In genomic region chr1:106759572-106760435, GRCm38 (mm10) we compare ENCODE assay signal across 7 mouse cellular contexts. TPM values are rescaled to one million over a fixed set of nuclear protein-coding genes. Genes with fewer than 3 reads are reported as not detected.
DNase-seq lines count a peak whose midpoint lies in the region; ATAC-seq lines count a peak whose summit lies in the region.

Kdsr (minus strand) TSS chr1:106759727.

- no peaks in the 10 kb centered on the region for H3K27me3 ChIP-seq in embryonic facial prominence, embryonic 11.5 days (ENCODE audit: control insufficient read depth, insufficient read depth, low read length)
- H3K27me3 ChIP-seq in limb, embryonic 10.5 days (ENCODE audit: low read depth, poor library complexity, severe bottlenecking): no peaks in the 10 kb centered on the region
- no peaks in the 10 kb centered on the region for H3K27me3 ChIP-seq in midbrain, embryonic 13.5 days

- 4% methylated on average over 43 of the region's 51 CpGs for WGBS in embryonic facial prominence, embryonic 11.5 days
- 4% methylated on average over 51 of the region's 51 CpGs for WGBS in limb, embryonic 10.5 days
- 3% methylated on average over 49 of the region's 51 CpGs for WGBS in midbrain, embryonic 13.5 days

- H3K36me3 ChIP-seq in embryonic facial prominence, embryonic 11.5 days (replicated peaks; ENCODE audit: control insufficient read depth, insufficient read depth, low read depth, low read length): no peaks in the 10 kb centered on the region
- H3K36me3 ChIP-seq in limb, embryonic 10.5 days: peaks cover 14% of the 10 kb centered on the region
- H3K36me3 ChIP-seq in midbrain, embryonic 13.5 days: peaks cover 12% of the 10 kb centered on the region

- ATAC-seq in embryonic facial prominence, embryonic 11.5 days (replicated peaks; ENCODE audit: insufficient number of reproducible peaks, low FRiP score, low TSS enrichment, low read depth): peak; percentile 99
- ATAC-seq in granulocyte monocyte progenitor cell, adult 5-6 weeks (replicated peaks; ENCODE audit: poor library complexity, severe bottlenecking): peak; percentile 90
- peak; percentile 99 for ATAC-seq in midbrain, embryonic 13.5 days

- H3K9ac ChIP-seq in embryonic facial prominence, embryonic 11.5 days (replicated peaks; ENCODE audit: low read length): peak within 1 kb of the TSS; percentile 70
- peak within 1 kb of the TSS; percentile 84 for H3K9ac ChIP-seq in midbrain, embryonic 13.5 days (replicated peaks)

- peak within 1 kb of the TSS; percentile 70 for H3K27ac ChIP-seq in embryonic facial prominence, embryonic 11.5 days (replicated peaks; ENCODE audit: low read depth, low read length)
- peak within 1 kb of the TSS; percentile 88 for H3K27ac ChIP-seq in limb, embryonic 10.5 days
- peak within 1 kb of the TSS; percentile 87 for H3K27ac ChIP-seq in midbrain, embryonic 13.5 days

- H3K4me3 ChIP-seq in embryonic facial prominence, embryonic 11.5 days (ENCODE audit: low read depth, low read length): peak within 1 kb of the TSS; percentile 51
- peak within 1 kb of the TSS; percentile 74 for H3K4me3 ChIP-seq in limb, embryonic 10.5 days
- peak within 1 kb of the TSS; percentile 78 for H3K4me3 ChIP-seq in midbrain, embryonic 13.5 days (replicated peaks)

- H3K4me2 ChIP-seq in embryonic facial prominence, embryonic 11.5 days (ENCODE audit: low read depth, low read length): peak within 1 kb of the TSS; percentile 88
- H3K4me2 ChIP-seq in midbrain, embryonic 13.5 days (replicated peaks): peak within 1 kb of the TSS; percentile 97

- H3K9me3 ChIP-seq in embryonic facial prominence, embryonic 11.5 days (replicated peaks; ENCODE audit: control insufficient read depth, low read length): no peaks in the 10 kb centered on the region
- no peaks in the 10 kb centered on the region for H3K9me3 ChIP-seq in limb, embryonic 10.5 days (replicated peaks)
- no peaks in the 10 kb centered on the region for H3K9me3 ChIP-seq in midbrain, embryonic 13.5 days

- no peaks in the 10 kb centered on the region for H3K4me1 ChIP-seq in embryonic facial prominence, embryonic 11.5 days (ENCODE audit: control insufficient read depth, insufficient read depth, low read length)
- H3K4me1 ChIP-seq in limb, embryonic 10.5 days: peaks cover 15% of the 10 kb centered on the region
- H3K4me1 ChIP-seq in midbrain, embryonic 13.5 days (replicated peaks): peaks cover 15% of the 10 kb centered on the region

- peak; percentile 99 for DNase-seq in adrenal gland, postnatal 14 days
- peak; percentile 97 for DNase-seq in embryonic facial prominence, embryonic 11.5 days (ENCODE audit: low spot score)
- peak; percentile 98 for DNase-seq in kidney, adult 11 months
- DNase-seq in limb, embryonic 10.5 days (ENCODE audit: low spot score): peak; percentile 93
- DNase-seq in spleen, adult 12 weeks (ENCODE audit: low spot score): peak; percentile 89

RNA-seq across cellular contexts. Expression of gene Kdsr, which starts in this region (rescaled TPM):
- 27.7 and 29.2 TPM in 2 replicates for total RNA-seq in adrenal gland, postnatal 14 days (2021)
- polyA plus RNA-seq in embryonic facial prominence, embryonic 11.5 days (2014; fragmentation: Nextera tagmentation; extraction: Ambion mirVana): 12.1 and 12.9 TPM in 2 replicates
- 11.3 and 20.9 TPM in 2 replicates for total RNA-seq in granulocyte monocyte progenitor cell, adult 5-6 weeks (2014; fragmentation: Nextera tagmentation)
- total RNA-seq in granulocyte monocyte progenitor cell, adult 5-6 weeks (2017): 30.0 and 33.9 TPM in 2 replicates
- 9.3 and 10.2 TPM in 2 replicates for polyA plus RNA-seq in limb, embryonic 10.5 days (2016; fragmentation: Nextera tagmentation; extraction: Ambion mirVana)
- polyA plus RNA-seq in midbrain, embryonic 13.5 days (2015; fragmentation: Nextera tagmentation; extraction: Ambion mirVana): 13.0 and 13.3 TPM in 2 replicates

Comparison
In these comparisons a context has a peak if more than half of its experiments do, and no peak if none do; other contexts are left out.
1. Peak in every context shown above with its lines: DNase-seq, ATAC-seq, H3K4me3 ChIP-seq and H3K27ac ChIP-seq.